Comparison of ENCODE assay signal across 1 mouse cellular context in the genomic region with DNA sequence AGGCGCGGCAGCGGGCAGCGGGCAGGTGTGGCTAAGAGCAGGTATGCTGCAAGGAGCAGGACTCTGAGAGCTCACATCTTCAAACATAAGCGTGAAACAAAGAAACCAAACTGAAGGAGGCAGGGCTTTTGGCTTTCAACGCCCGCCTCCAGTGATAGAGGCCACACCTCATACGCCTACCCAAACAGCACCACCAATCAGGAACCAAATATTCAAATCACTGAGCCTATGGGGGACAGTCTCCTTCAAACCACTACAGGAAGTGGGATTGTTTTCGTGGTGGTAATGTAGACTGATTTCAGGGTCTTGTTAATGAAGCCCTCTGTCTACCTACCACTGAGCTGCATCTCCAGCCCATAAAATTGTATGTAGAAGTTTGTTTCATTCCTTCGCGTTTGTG.
TF ChIP-seq lines count a peak whose summit lies in the region.

No protein-coding gene starts in this region.

TF ChIP-seq in MEL, 35 proteins besides CTCF, POLR2A, EP300 and RAD21:
- TF ChIP-seq KAT2A (conservative IDR thresholded peaks at IDR 0.05; ENCODE audit: low read depth, low read length), result no peak
- TF ChIP-seq ELF1 (IDR thresholded peaks at IDR 0.05; ENCODE audit: low read depth, low read length), result peak; percentile 57; the same call in 1 of the 2 replicates
